Mouse (Mus musculus) limb, embryonic 10.5 days (tissue): ENCODE results near the gene Ifitm6. TPM values are rescaled to one million over a fixed set of nuclear protein-coding genes. Genes with fewer than 3 reads are reported as not detected.
A peak's percentile ranks its signal among the peaks of the same experiment; 100 is the strongest.

Experiments
- DNase-seq: peaks from one replicate; pipeline ENCODE4 v3.0.0-alpha.2; 2017; ENCODE audit warnings: low spot score
- H3K27ac ChIP-seq: fragments of 300-500 bp; sonication (generic); 2 replicates; pipeline ENCODE4 v1.5.1; 2016; ENCODE audit warnings: mild to moderate bottlenecking
- H3K27me3 ChIP-seq: fragments of 300-500 bp; sonication (generic); 2 replicates; pipeline ENCODE4 v1.6.1; 2016; ENCODE audit warnings: low read depth, mild to moderate bottlenecking; ENCODE audit not compliant: poor library complexity, severe bottlenecking
- H3K36me3 ChIP-seq: fragments of 300-500 bp; sonication (generic); 2 replicates; pipeline ENCODE4 v1.6.1; 2016; ENCODE audit warnings: mild to moderate bottlenecking, moderate library complexity
- H3K4me1 ChIP-seq: fragments of 300-500 bp; sonication (generic); 2 replicates; pipeline ENCODE4 v1.6.1; 2016
- H3K4me3 ChIP-seq: fragments of 300-500 bp; sonication (generic); 2 replicates; pipeline ENCODE4 v1.5.1; 2016; ENCODE audit warnings: mild to moderate bottlenecking, moderate library complexity
- H3K9me3 ChIP-seq: fragments of 300-500 bp; sonication (generic); replicated peaks from 2 replicates; pipeline ENCODE4 v1.6.1; 2016; ENCODE audit warnings: mild to moderate bottlenecking
- WGBS: fragments of 180-500 bp; shearing (Covaris S2); methylation state at CpG from one replicate; pipeline ENCODE4 v1.1.7; 2016; 5-methylcytosine and 5-hydroxymethylcytosine counted together
- polyA plus RNA-seq: library from polyadenylated mRNA; unstranded; fragments of >200 nt; fragmentation: Nextera tagmentation; extraction: Ambion mirVana; gene quantifications from 2 replicates; pipeline ENCODE4 v1.2.1, GENCODE M21; 2016

The Ifitm6 gene
- polyA plus RNA-seq, 1 experiment from 2014 or later: not detected

GRCm38 (mm10) chr7:141052421-141052820, 34.7 kb upstream of the Ifitm6 start:
- 0 out of 2 replicates have a peak, but pooled peaks cover 2% of the 10 kb centered on the region for H3K9me3 ChIP-seq
- H3K4me3 ChIP-seq: no peak overlapping the region
- H3K4me1 ChIP-seq: peaks cover 14% of the 10 kb centered on the region
- H3K27me3 ChIP-seq: no peaks in the 10 kb centered on the region
- no peak overlapping the region for H3K27ac ChIP-seq
- 92% methylated on average over 2 of the region's 2 CpGs for WGBS
- peaks cover 16% of the 10 kb centered on the region; the same call in 1 of the 2 replicates for H3K36me3 ChIP-seq
- DNase-seq: no peak

GRCm38 (mm10) chr7:141052016-141052415, 34.3 kb upstream of the Ifitm6 start:
- DNase-seq: no peak
- WGBS: 90% methylated on average over 4 of the region's 4 CpGs
- no peak overlapping the region for H3K27ac ChIP-seq

GRCm38 (mm10) chr7:141051060-141051685, 33.4 kb upstream of the Ifitm6 start:
- WGBS: 68% methylated on average over 17 of the region's 17 CpGs

More at GRCm38 (mm10) chr7:141052016-141052415, 34.3 kb upstream of the Ifitm6 start:
- Histone ChIP-seq H3K27me3 (no peaks in the 10 kb centered on the region), H3K4me3 (no peak overlapping the region), H3K4me1 (peaks cover 18% of the 10 kb centered on the region), H3K9me3 (0 out of 2 replicates have a peak, but pooled peaks cover 2% of the 10 kb centered on the region), H3K36me3 (peaks cover 12% of the 10 kb centered on the region; the same call in 1 of the 2 replicates)

GRCm38 (mm10) chr7:141049326-141049725, 31.6 kb upstream of the Ifitm6 start:
- Histone ChIP-seq H3K27me3 (no peaks in the 10 kb centered on the region), H3K9me3 (no peaks in the 10 kb centered on the region), H3K4me1 (peaks cover 21% of the 10 kb centered on the region), H3K36me3 (no peaks in the 10 kb centered on the region), H3K4me3 (no peak overlapping the region), H3K27ac (no peak overlapping the region)
- no peak for DNase-seq
- 88% methylated on average over 2 of the region's 2 CpGs for WGBS

More at GRCm38 (mm10) chr7:141051060-141051685, 33.4 kb upstream of the Ifitm6 start:
- Histone ChIP-seq H3K27me3 (no peaks in the 10 kb centered on the region), H3K4me3 (no peak overlapping the region), H3K9me3 (0 out of 2 replicates have a peak, but pooled peaks cover under 1% of the 10 kb centered on the region), H3K27ac (no peak overlapping the region), H3K36me3 (0 out of 2 replicates have a peak, but pooled peaks cover 4% of the 10 kb centered on the region), H3K4me1 (peaks cover 21% of the 10 kb centered on the region)
- no peak for DNase-seq

GRCm38 (mm10) chr7:141048226-141049218, 30.8 kb upstream of the Ifitm6 start:
- H3K4me1 ChIP-seq: peaks cover 21% of the 10 kb centered on the region

GRCm38 (mm10) chr7:141047581-141048225, 30.0 kb upstream of the Ifitm6 start:
- Histone ChIP-seq H3K36me3 (no peaks in the 10 kb centered on the region), H3K27ac (peak overlapping the region; percentile 57; the same call in 1 of the 2 replicates), H3K27me3 (no peaks in the 10 kb centered on the region), H3K4me1 (peaks cover 26% of the 10 kb centered on the region), H3K4me3 (peak overlapping the region; percentile 48), H3K9me3 (no peaks in the 10 kb centered on the region)
- WGBS: 4% methylated on average over 16 of the region's 19 CpGs
- DNase-seq: no peak

More at GRCm38 (mm10) chr7:141048226-141049218, 30.8 kb upstream of the Ifitm6 start:
- H3K4me3 ChIP-seq: peak overlapping the region; percentile 48
- no peaks in the 10 kb centered on the region for H3K27me3 ChIP-seq
- WGBS: 14% methylated on average over 21 of the region's 21 CpGs
- H3K27ac ChIP-seq: peak overlapping the region; percentile 57; the same call in 1 of the 2 replicates
- H3K9me3 ChIP-seq: no peaks in the 10 kb centered on the region
- no peaks in the 10 kb centered on the region for H3K36me3 ChIP-seq
- peak; percentile 97 for DNase-seq

GRCm38 (mm10) chr7:141046931-141047580, 29.3 kb upstream of the Ifitm6 start:
- peak overlapping the region; percentile 57; the same call in 1 of the 2 replicates for H3K27ac ChIP-seq
- 0 out of 2 replicates have a peak overlapping the region, but pooled peaks have one; percentile 48 for H3K4me3 ChIP-seq
- DNase-seq: no peak
- no peaks in the 10 kb centered on the region for H3K36me3 ChIP-seq
- H3K4me1 ChIP-seq: peaks cover 28% of the 10 kb centered on the region
- WGBS: 77% methylated on average over 6 of the region's 6 CpGs
- no peaks in the 10 kb centered on the region for H3K27me3 ChIP-seq
- no peaks in the 10 kb centered on the region for H3K9me3 ChIP-seq

- H3K4me1 ChIP-seq: peaks cover 26% of the 10 kb centered on the region
- H3K9me3 ChIP-seq: no peaks in the 10 kb centered on the region
- 44% methylated on average over 4 of the region's 4 CpGs for WGBS
- no peak overlapping the region for H3K4me3 ChIP-seq
- no peak overlapping the region for H3K27ac ChIP-seq
- no peaks in the 10 kb centered on the region for H3K27me3 ChIP-seq
- H3K36me3 ChIP-seq: no peaks in the 10 kb centered on the region
- no peak for DNase-seq
Measured at GRCm38 (mm10) chr7:141042539-141042938, 24.8 kb upstream of the Ifitm6 start.

GRCm38 (mm10) chr7:141041661-141042060, 23.9 kb upstream of the Ifitm6 start:
- no peaks in the 10 kb centered on the region for H3K9me3 ChIP-seq
- peak; percentile 45 for DNase-seq
- H3K4me1 ChIP-seq: peaks cover 18% of the 10 kb centered on the region
- H3K27me3 ChIP-seq: no peaks in the 10 kb centered on the region
- H3K36me3 ChIP-seq: no peaks in the 10 kb centered on the region
- WGBS: 38% methylated on average over 5 of the region's 5 CpGs
- peak overlapping the region; percentile 11; the same call in 1 of the 2 replicates for H3K27ac ChIP-seq
- no peak overlapping the region for H3K4me3 ChIP-seq

GRCm38 (mm10) chr7:141040867-141041606, 23.3 kb upstream of the Ifitm6 start:
- DNase-seq: no peak
- peak overlapping the region; percentile 11; the same call in 1 of the 2 replicates for H3K27ac ChIP-seq
- H3K4me1 ChIP-seq: peaks cover 18% of the 10 kb centered on the region
- no peaks in the 10 kb centered on the region for H3K36me3 ChIP-seq
- 50% methylated on average over 6 of the region's 9 CpGs for WGBS
- no peak overlapping the region for H3K4me3 ChIP-seq
- H3K27me3 ChIP-seq: no peaks in the 10 kb centered on the region
- no peaks in the 10 kb centered on the region for H3K9me3 ChIP-seq

GRCm38 (mm10) chr7:141039386-141040107, 21.8 kb upstream of the Ifitm6 start:
- WGBS: 91% methylated on average over 4 of the region's 4 CpGs
- no peak for DNase-seq
- Histone ChIP-seq H3K27me3 (no peaks in the 10 kb centered on the region), H3K36me3 (no peaks in the 10 kb centered on the region), H3K9me3 (no peaks in the 10 kb centered on the region), H3K4me1 (peaks cover 18% of the 10 kb centered on the region), H3K4me3 (no peak overlapping the region), H3K27ac (no peak overlapping the region)
